Mouse (Mus musculus) megakaryocyte progenitor cell, adult 5-6 weeks (primary cell): ENCODE data around the gene Mrtfb. TPM values are rescaled to one million over a fixed set of nuclear protein-coding genes. Genes with fewer than 3 reads are reported as not detected.
A peak's percentile ranks its signal among the peaks of the same experiment; 100 is the strongest.

Source experiments
- ATAC-seq: replicated peaks from 2 replicates; pipeline ENCODE4 v1.8.0; 2016; ENCODE audit warnings: mild to moderate bottlenecking, moderate TSS enrichment, inconsistent platforms; ENCODE audit not compliant: poor library complexity
- total RNA-seq, 2 experiments: library from RNA; stranded (forward) in 1 of 2; stranded (reverse) in 1 of 2; fragments of 157-497, 149-512 nt in 1 of 2; fragments of 200-1000 nt in 1 of 2; gene quantifications; 2 replicates each; pipeline versions ENCODE4 v1.2.3 to v1.2.4; 2015 to 2017

Mrtfb gene
- total RNA-seq, 2 experiments from 2014 or later: 2.7 to 11.5 TPM

DNA sequence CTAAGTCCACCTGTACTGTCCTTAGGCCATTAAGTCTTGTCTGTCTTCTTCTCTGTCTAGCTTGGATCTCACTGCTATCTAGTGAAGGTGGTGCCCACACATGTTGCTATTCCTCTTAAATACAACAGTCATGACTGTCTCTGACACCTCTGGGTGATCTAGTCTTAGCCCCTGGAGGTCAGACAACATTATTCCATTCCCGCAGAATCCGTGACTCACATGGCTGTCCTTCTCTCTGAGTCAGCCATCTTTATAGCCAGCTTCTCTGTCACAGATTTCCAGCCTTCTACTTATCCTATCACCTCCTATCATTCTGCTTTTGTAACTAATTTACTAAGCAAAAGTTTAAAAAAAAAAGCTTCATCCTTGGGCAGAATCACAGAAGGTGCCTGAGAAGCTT lies 125.5 kb downstream of the Mrtfb start:
- no peak for ATAC-seq

DNA sequence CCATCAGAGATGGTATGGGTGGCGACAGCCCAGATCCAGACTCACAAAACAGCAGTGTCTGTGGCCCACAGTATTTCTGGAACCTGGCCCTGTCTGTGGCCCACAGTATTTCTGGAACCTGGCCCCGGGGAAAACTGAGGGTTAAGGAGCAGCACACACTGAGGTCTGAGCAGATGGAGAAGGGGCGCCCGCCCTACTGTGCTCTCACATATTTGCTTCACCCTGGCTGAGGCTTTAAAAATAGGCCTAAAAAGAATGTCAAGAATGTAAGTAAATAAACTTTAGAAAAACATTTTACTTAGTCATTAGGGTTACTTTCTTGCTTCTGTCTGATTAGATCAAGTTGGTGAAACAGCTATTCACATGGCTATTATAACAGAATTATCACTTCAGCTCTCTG lies 131.0 kb downstream of the Mrtfb start:
- no peak for ATAC-seq

DNA sequence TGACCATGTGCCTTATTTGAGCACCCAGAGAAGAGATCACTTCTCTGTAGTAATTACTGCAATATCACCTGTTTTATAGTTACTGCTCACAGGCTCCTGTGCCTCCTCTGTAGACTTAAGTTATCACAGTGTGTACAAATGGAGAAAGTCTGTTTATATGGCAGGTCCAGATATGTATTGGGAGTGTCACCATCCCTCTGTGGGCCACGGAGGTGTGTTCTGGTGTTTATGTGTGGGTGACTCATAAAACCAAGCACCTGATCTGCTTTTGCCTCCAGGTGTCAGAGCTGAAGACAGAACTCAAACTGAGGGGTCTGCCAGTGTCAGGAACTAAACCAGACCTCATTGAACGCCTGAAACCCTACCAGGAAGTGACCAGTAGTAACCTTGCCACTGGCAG lies 144.1 kb downstream of the Mrtfb start:
- ATAC-seq: no peak

DNA sequence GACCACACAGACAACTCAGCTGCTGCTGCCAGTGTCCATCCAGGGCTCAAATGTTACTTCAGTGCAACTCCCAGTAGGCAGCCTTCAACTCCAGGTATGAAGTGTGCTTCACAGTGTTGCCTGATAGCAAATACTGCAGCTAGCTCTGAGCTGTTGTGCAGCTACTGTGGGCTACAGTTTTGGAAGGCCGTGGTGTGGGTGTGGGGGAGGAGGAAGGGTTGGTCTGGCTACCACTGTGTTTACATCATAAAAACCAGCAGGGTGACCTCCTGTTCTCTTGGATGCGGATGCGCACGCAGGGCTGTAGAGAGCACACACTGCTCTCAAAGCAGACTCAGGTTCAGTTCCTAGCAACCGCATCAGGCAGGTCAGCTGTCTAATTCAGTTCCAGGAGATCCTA lies 145.3 kb downstream of the Mrtfb start:
- no peak for ATAC-seq

DNA sequence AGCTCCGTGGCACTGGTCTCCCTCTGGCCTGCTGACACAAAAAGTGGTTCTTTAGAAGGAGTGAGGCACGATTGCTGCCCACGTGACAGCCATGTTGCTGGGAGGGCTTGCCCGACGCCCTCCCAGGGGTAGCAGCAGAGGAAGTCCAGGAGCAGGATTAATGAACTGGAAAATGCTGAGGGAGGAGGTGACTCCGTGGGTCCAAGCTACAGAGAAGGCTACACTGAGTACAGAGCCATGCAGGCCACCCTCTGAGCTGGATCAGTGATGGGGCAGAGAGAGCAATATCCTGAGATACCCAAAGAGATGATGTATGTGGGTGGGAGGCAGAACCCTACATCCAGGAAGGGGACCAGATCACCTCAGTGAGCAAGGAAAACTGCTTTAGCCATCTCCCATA lies 148.4 kb downstream of the Mrtfb start:
- no peak for ATAC-seq

DNA sequence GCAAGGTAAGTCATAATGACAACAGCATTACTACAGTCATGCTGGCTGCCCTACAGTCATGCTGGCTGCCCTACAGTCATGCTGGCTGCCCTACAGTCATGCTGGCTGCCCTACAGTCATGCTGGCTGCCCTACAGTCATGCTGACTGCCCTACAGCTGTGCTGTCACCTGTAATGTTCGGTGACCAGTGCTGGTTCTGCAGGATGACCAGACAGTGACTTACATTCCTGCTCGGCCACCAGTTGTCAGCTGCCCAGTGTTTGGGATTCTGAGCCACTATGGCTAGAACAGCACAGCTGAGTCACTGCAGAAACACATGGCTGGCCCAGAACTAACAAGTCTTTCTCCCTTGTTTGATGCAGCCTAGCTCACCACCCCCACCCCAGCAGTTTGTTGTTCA lies 149.1 kb downstream of the Mrtfb start:
- no peak for ATAC-seq

GRCm38 (mm10) chr16:13409530-13410163 lies 153.4 kb downstream of the Mrtfb start:
- peak; percentile 91 for ATAC-seq

GRCm38 (mm10) chr16:13410760-13411159 lies 154.5 kb downstream of the Mrtfb start:
- no peak for ATAC-seq

DNA sequence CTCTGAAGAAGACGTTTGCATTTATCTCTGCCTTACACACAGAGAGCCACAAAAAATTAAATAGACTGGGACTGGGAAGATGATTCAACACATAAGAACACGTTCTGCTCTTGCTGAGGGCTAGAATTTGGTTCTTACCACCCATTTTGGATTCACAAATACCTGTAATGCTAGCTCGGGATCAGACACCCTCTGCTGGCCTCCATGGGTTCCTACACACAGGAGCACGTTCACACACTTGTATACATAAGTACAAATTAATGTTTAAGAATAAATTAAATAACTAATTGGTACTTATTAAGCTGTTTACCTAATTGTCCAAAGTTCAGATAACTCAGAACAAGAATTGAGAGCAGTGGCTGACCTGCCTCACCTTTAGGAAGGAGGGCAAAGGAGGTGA lies 155.2 kb downstream of the Mrtfb start:
- no peak for ATAC-seq

DNA sequence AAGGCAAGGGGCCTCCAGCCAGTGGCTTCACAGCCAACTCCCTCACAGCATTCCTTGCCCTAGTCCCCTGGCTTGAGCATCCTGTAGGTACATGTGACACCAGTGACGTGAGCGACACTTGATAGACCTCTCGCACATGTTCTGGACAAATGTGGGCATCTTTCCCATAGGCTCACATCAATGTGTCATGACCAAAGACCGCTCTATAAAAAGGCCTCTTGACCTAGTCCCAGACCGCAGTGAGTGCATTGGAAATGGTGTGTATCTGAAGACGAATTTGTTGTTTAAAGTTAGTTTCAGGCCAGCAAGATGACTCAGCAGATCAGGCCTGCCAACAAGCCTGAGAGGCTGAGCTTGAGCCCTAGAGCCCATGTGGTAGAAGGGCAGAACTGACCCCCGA lies 158.3 kb downstream of the Mrtfb start:
- no peak for ATAC-seq

DNA sequence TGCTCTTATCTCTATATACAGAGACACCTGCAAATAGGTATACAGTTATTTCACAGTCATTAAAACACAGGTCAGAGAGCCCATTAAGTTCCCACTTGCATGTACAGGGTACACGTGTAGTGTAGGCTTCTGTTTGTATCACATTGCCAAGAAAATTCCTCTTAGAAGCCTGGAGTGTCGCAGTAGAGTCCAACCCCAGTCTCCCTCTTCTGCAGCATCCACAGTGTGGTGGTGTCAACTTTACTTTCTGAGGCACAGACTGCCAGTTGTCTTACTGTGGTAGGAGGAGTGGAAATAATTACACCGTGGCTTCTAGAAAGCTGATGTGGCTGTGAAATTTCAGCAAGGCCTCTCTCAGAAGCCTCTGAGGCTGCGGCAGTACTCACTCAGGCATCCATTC lies 158.7 kb downstream of the Mrtfb start:
- no peak for ATAC-seq

DNA sequence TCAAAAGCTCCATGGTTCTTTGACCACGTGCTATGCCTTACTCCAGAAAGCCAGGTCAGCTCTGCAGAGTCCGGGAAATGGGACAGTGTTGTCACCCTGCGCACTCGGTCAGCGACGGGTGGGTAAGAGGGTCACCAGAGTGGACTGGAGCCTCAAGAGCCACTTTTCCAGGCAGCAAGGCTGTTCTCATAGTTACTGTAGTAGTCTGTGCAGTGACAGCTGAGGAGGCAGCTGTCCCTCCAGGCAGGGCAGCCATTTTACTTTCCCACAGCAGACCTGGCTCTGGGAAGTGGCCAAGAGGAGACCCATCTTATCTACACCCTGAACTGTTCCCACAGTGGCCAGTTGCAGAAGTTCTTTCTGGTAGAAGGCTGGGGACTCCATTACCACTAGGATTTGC lies 159.2 kb downstream of the Mrtfb start:
- ATAC-seq: no peak

DNA sequence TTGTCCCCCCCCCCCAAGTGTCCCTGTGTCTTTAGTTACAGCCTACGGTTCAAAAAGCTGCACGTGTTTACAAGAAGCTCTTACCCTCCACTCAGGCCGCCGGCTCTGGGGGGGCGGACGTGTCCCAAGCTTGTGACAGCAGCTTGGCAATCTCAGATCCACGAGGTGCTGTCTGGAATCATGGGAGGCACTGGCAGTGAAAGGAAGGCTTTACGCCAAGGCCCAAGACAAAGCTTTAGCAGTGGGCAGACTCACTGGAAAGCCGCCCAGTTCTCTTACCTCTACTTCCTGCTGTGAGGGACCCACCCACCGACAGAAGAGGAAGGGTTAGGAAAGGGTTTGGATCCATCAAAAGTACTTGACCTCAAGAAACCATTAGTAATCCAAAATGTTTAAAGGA lies 160.2 kb downstream of the Mrtfb start:
- no peak for ATAC-seq

DNA sequence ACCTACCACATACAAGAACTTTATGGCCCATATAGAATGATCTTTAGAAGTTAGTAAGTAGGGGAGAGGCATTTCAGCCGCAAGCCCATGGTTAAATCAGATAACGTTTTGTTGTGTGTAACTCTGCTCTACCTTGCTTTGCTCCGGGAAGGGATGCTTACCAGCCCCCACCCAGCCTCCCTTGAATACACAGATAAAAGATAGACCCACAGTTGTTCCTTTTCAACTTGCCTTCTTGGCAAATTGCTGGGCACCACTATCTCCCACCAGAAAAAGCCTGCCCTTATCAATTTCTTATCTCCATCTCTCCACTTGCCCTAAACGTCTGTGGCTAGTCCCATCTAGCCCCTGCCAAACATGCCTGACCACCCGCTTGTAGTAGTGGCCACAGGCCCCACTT lies 161.6 kb downstream of the Mrtfb start:
- ATAC-seq: peak; percentile 31; the same call in 1 of the 2 replicates

- 0 out of 2 replicates have a peak, but pooled peaks have one; percentile 3 for ATAC-seq
These were observed 163.5 kb downstream of the Mrtfb start for GRCm38 (mm10) chr16:13419752-13420151.

DNA sequence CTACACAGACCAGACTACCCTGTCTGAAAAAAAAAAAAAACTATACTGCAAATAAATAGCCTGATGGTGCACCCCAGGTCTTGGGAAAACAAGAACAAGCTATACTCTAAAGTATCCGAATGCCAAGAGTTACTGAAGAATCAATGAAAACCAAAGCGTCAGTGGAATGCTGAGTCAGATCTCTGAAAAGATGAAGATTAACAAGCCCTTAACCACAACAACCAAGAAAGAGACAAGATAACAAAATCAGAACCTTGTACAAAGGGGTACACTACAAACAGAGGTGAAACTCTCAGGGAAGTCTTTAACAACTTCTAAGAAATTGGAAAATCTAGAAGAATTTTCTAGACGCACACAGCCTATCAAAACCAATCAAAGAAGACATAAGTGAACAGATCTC lies 166.2 kb downstream of the Mrtfb start:
- no peak for ATAC-seq

DNA sequence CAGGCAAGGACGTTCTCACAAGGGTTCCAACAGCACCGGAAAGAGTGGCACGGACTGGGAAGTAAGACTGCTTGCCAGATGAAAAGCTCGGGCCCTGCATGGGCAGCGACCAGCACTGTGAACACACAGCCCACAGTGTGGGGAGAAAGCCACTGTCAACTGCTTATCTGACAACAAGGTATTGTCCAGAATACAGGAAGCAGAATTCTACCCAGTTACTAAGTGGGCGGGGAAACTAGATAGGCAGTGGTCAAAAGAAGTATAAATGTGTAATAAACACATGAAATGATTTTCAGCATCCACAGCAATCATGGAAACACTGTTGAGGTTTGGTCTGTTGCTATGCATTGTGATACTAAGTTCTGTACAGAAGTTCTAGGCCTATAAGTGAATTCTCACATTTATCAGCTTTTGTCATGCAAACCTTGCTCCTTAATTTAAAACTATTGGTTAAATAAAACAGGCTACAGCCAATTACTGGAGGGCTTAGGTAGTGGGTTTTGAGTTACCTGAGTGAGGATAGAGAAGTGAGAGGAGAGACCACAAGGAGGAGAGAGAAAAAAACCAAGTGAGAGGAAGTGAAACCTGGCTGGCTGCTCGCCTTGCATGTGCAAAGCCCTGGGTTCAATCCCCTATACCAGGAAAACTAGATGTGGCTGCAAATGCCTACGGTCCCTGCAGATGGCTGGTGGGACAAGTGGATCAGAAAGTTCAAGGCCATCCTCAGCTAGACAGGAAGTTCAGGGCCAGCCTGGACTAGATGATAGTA lies 167.5 kb downstream of the Mrtfb start:
- ATAC-seq: peak; percentile 61

- ATAC-seq: no peak
These were observed 169.5 kb downstream of the Mrtfb start for GRCm38 (mm10) chr16:13425804-13426203.

GRCm38 (mm10) chr16:13426831-13427589 lies 170.7 kb downstream of the Mrtfb start:
- no peak for ATAC-seq

GRCm38 (mm10) chr16:13428077-13428476 lies 171.8 kb downstream of the Mrtfb start:
- ATAC-seq: peak; percentile 55

GRCm38 (mm10) chr16:13428806-13429205 lies 172.5 kb downstream of the Mrtfb start:
- no peak for ATAC-seq
